In genomic region chr12:117465998-117466397, GRCm38 (mm10) we compare ENCODE assay signal across 22 mouse cellular contexts.
"Had no signal": no experiment of that assay in that cellular context is flagged by ENCODE, and none has a peak within 500 bp of the region (broad histone marks: within the 10 kb centered on the region; RNA-seq: fewer than 3 reads in every experiment).

No protein-coding gene starts in this region.

- H3K4me1 ChIP-seq: limb, embryonic 12.5 days; limb, embryonic 15.5 days; midbrain, embryonic 13.5 days; neural tube, embryonic 12.5 days; neural tube, embryonic 15.5 days had no signal

- H3K9me3 ChIP-seq: limb, embryonic 12.5 days; limb, embryonic 15.5 days; midbrain, embryonic 13.5 days; neural tube, embryonic 12.5 days; neural tube, embryonic 15.5 days; stomach, embryonic 15.5 days had no signal

- H3K9ac ChIP-seq: limb, embryonic 12.5 days; limb, embryonic 15.5 days; liver, embryonic 14.5 days; liver, postnatal 0 days; lung, embryonic 14.5 days; midbrain, embryonic 13.5 days; neural tube, embryonic 12.5 days; neural tube, embryonic 15.5 days; stomach, embryonic 15.5 days had no signal

- H3K4me2 ChIP-seq: limb, embryonic 12.5 days; limb, embryonic 15.5 days; liver, embryonic 11.5 days; lung, embryonic 14.5 days; midbrain, embryonic 13.5 days; neural tube, embryonic 12.5 days; neural tube, embryonic 15.5 days; stomach, embryonic 15.5 days had no signal

- DNase-seq: kidney, adult 18-20 months; kidney, adult 9 months; kidney, postnatal 14 days; kidney, postnatal 4 days; left cerebral cortex, postnatal 4 days; liver, postnatal 0 days; lung, embryonic 14.5 days; lung, postnatal 36 days; right cerebral cortex, adult 18-20 months; right cerebral cortex, postnatal 14 days; right cerebral cortex, postnatal 4 days; spleen, adult 18-20 months; thymus, postnatal 25 days had no signal

- H3K36me3 ChIP-seq: limb, embryonic 12.5 days; limb, embryonic 15.5 days; midbrain, embryonic 13.5 days; neural tube, embryonic 12.5 days; neural tube, embryonic 15.5 days; stomach, embryonic 15.5 days had no signal

- ATAC-seq: liver, postnatal 0 days; lung, postnatal 0 days; midbrain, embryonic 13.5 days had no signal

- H3K27me3 ChIP-seq: limb, embryonic 12.5 days; limb, embryonic 15.5 days; midbrain, embryonic 13.5 days; neural tube, embryonic 12.5 days; neural tube, embryonic 15.5 days; stomach, embryonic 15.5 days had no signal

- H3K4me3 ChIP-seq: limb, embryonic 12.5 days; limb, embryonic 15.5 days; midbrain, embryonic 13.5 days; neural tube, embryonic 12.5 days; neural tube, embryonic 15.5 days; stomach, embryonic 15.5 days had no signal

- H3K27ac ChIP-seq: limb, embryonic 12.5 days; limb, embryonic 15.5 days; liver, embryonic 14.5 days; midbrain, embryonic 13.5 days; neural tube, embryonic 12.5 days; neural tube, embryonic 15.5 days; stomach, embryonic 15.5 days had no signal
